Mouse (Mus musculus): ENCODE results near the gene 1700003F12Rik.

DNA sequence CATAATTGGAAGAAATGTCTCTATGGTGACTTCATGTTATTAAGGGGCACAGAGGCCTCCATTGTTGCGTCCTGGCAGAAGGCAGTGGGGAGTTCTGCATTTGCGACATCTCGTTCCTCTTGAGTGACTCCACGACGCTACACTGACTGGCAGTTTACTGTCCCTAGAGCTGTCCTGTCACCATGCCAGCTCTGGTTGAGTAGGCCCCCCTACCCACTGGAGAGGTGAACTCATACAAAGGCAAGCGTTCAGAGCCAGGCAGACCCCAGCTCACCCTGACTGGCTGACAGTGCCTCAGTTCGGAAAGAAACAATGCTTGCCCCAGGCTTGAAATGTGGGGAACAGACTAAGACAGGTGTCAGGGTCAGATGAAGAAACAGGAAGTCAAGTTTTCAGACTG, 27.4 kb downstream of the 1700003F12Rik start:
- TF ChIP-seq CTCF (IDR thresholded peaks at IDR 0.05; ENCODE audit: extremely low read depth, insufficient read depth, insufficient read length, insufficient replicate concordance) (no peak), POLR2A (IDR thresholded peaks at IDR 0.05; ENCODE audit: low read depth, low read length) (no peak)
